ENCODE assay signal across 8 mouse cellular contexts in genomic region chr13:41220304-41220834, GRCm38 (mm10). TPM values are rescaled to one million over a fixed set of nuclear protein-coding genes. Genes with fewer than 3 reads are reported as not detected.
A peak's percentile ranks its signal among the peaks of the same experiment; 100 is the strongest.
DNase-seq lines count a peak whose midpoint lies in the region; ATAC-seq and TF ChIP-seq lines count a peak whose summit lies in the region.

TSS of gene Elovl2 (minus strand) at chr13:41220405.

- DNase-seq in natural killer cell, adult 2 months (ENCODE audit: low spot score in 2 of 2), result peak; percentile 26 to 54

- no peak for TF ChIP-seq CTCF in embryonic fibroblast, embryonic 13.5 days (IDR thresholded peaks at IDR 0.05; ENCODE audit: borderline replicate concordance, insufficient read depth, low read length)

- H3K4me1 ChIP-seq in erythroblast, embryonic 14.5 days (ENCODE audit: control insufficient read depth), result peaks cover 7% of the 10 kb centered on the region
- H3K4me1 ChIP-seq in embryonic fibroblast, embryonic 13.5 days (ENCODE audit: control insufficient read depth, insufficient read depth, low read length), result no peaks in the 10 kb centered on the region
- H3K4me1 ChIP-seq in heart, embryonic 12.5 days (replicated peaks), result no peaks in the 10 kb centered on the region
- H3K4me1 ChIP-seq in kidney, embryonic 15.5 days, result peaks cover 5% of the 10 kb centered on the region
- H3K4me1 ChIP-seq in liver, embryonic 12.5 days, result peaks cover 7% of the 10 kb centered on the region; the same call in 1 of the 2 replicates
- no peaks in the 10 kb centered on the region for H3K4me1 ChIP-seq in stomach, embryonic 14.5 days (ENCODE audit: control insufficient read depth, insufficient read depth, low read length)

- H3K4me3 ChIP-seq in erythroblast, embryonic 14.5 days (replicated peaks), result peak within 1 kb of the TSS; percentile 62
- H3K4me3 ChIP-seq in embryonic fibroblast, embryonic 13.5 days (ENCODE audit: insufficient read depth, low read length), result peak within 1 kb of the TSS; percentile 28; the same call in 1 of the 2 replicates
- H3K4me3 ChIP-seq in heart, embryonic 12.5 days, result peak within 1 kb of the TSS; percentile 61
- peak within 1 kb of the TSS; percentile 68 for H3K4me3 ChIP-seq in kidney, embryonic 15.5 days (replicated peaks)
- H3K4me3 ChIP-seq in liver, embryonic 12.5 days, result peak within 1 kb of the TSS; percentile 62
- H3K4me3 ChIP-seq in stomach, embryonic 14.5 days (ENCODE audit: low read depth, low read length), result peak within 1 kb of the TSS; percentile 57

- H3K27me3 ChIP-seq in erythroblast, embryonic 14.5 days (ENCODE audit: control insufficient read depth), result peaks cover 22% of the 10 kb centered on the region
- no peaks in the 10 kb centered on the region for H3K27me3 ChIP-seq in heart, embryonic 12.5 days (replicated peaks)
- no peaks in the 10 kb centered on the region for H3K27me3 ChIP-seq in kidney, embryonic 15.5 days
- H3K27me3 ChIP-seq in liver, embryonic 12.5 days (replicated peaks), result peaks cover 22% of the 10 kb centered on the region
- no peaks in the 10 kb centered on the region for H3K27me3 ChIP-seq in stomach, embryonic 14.5 days (ENCODE audit: control insufficient read depth, insufficient read depth, low read length)

- TF ChIP-seq POLR2A in embryonic fibroblast, embryonic 13.5 days (IDR thresholded peaks at IDR 0.05; ENCODE audit: low read depth, low read length), result no peak

- no peak within 1 kb of the TSS for H3K27ac ChIP-seq in embryonic fibroblast, embryonic 13.5 days (ENCODE audit: insufficient read depth, low read length)
- no peak within 1 kb of the TSS for H3K27ac ChIP-seq in heart, embryonic 12.5 days (ENCODE audit: poor library complexity, severe bottlenecking)
- H3K27ac ChIP-seq in kidney, embryonic 15.5 days, result peak within 1 kb of the TSS; percentile 51
- H3K27ac ChIP-seq in liver, embryonic 12.5 days, result no peak within 1 kb of the TSS
- H3K27ac ChIP-seq in stomach, embryonic 14.5 days (ENCODE audit: low read length), result no peak within 1 kb of the TSS

- 1% methylated on average over 76 of the region's 77 CpGs for WGBS in heart, embryonic 12.5 days
- 2% methylated on average over 67 of the region's 77 CpGs for WGBS in kidney, embryonic 15.5 days
- 2% methylated on average over 21 of the region's 77 CpGs for WGBS in liver, embryonic 12.5 days (ENCODE audit: insufficient replicate concordance)
- WGBS in stomach, embryonic 14.5 days, result 4% methylated on average over 23 of the region's 77 CpGs

- H3K4me2 ChIP-seq in heart, embryonic 12.5 days, result peak within 1 kb of the TSS; percentile 75
- peak within 1 kb of the TSS; percentile 79 for H3K4me2 ChIP-seq in kidney, embryonic 15.5 days
- peak within 1 kb of the TSS; percentile 69 for H3K4me2 ChIP-seq in liver, embryonic 12.5 days
- H3K4me2 ChIP-seq in stomach, embryonic 14.5 days (replicated peaks; ENCODE audit: low read depth, low read length), result peak within 1 kb of the TSS; percentile 57

- no peak for ATAC-seq in erythroblast, adult 5-6 weeks (replicated peaks; ENCODE audit: low FRiP score, poor library complexity, severe bottlenecking)
- peak; percentile 91 for ATAC-seq in heart, embryonic 12.5 days (ENCODE audit: insufficient number of reproducible peaks, low FRiP score)
- peak; percentile 94 for ATAC-seq in kidney, embryonic 15.5 days (replicated peaks; ENCODE audit: low FRiP score)
- ATAC-seq in liver, embryonic 12.5 days, result peak; percentile 84
- peak; percentile 91 for ATAC-seq in stomach, embryonic 14.5 days (ENCODE audit: insufficient number of reproducible peaks, insufficient read depth, low FRiP score, low read depth)

- H3K9ac ChIP-seq in heart, embryonic 12.5 days, result peak within 1 kb of the TSS; percentile 59
- peak within 1 kb of the TSS; percentile 50 for H3K9ac ChIP-seq in kidney, embryonic 15.5 days
- H3K9ac ChIP-seq in liver, embryonic 12.5 days, result peak within 1 kb of the TSS; percentile 45
- H3K9ac ChIP-seq in stomach, embryonic 14.5 days (replicated peaks; ENCODE audit: low read depth, low read length), result peak within 1 kb of the TSS; percentile 46

- H3K9me3 ChIP-seq in erythroblast, embryonic 14.5 days (ENCODE audit: control insufficient read depth, low read length), result peaks cover 8% of the 10 kb centered on the region
- H3K9me3 ChIP-seq in heart, embryonic 12.5 days (replicated peaks), result peaks cover 20% of the 10 kb centered on the region
- H3K9me3 ChIP-seq in kidney, embryonic 15.5 days (replicated peaks), result peaks cover 8% of the 10 kb centered on the region; the same call in 1 of the 2 replicates
- H3K9me3 ChIP-seq in liver, embryonic 12.5 days (replicated peaks), result no peaks in the 10 kb centered on the region; the same call in 1 of the 2 replicates
- H3K9me3 ChIP-seq in stomach, embryonic 14.5 days (ENCODE audit: control insufficient read depth, low read depth, low read length), result peaks cover 4% of the 10 kb centered on the region; the same call in 1 of the 2 replicates

- H3K36me3 ChIP-seq in erythroblast, embryonic 14.5 days (ENCODE audit: control insufficient read depth), result no peaks in the 10 kb centered on the region
- no peaks in the 10 kb centered on the region for H3K36me3 ChIP-seq in heart, embryonic 12.5 days
- no peaks in the 10 kb centered on the region for H3K36me3 ChIP-seq in kidney, embryonic 15.5 days
- no peaks in the 10 kb centered on the region for H3K36me3 ChIP-seq in liver, embryonic 12.5 days
- H3K36me3 ChIP-seq in stomach, embryonic 14.5 days (ENCODE audit: control insufficient read depth, insufficient read depth, low read length), result no peaks in the 10 kb centered on the region

RNA-seq across cellular contexts. Expression of gene Elovl2, which starts in this region (rescaled TPM):
- polyA plus RNA-seq in erythroblast, embryonic 14.5 days (2012), result 0.01 TPM in 1 of 2 replicates, not detected in the other
- total RNA-seq in erythroblast, adult 5-6 weeks (2015; ENCODE audit: low replicate concordance), result not detected in 2 replicates
- not detected in 2 replicates for total RNA-seq in erythroblast, adult 5-6 weeks (2017; ENCODE audit: low replicate concordance)
- 0.14 TPM in 1 of 2 replicates, not detected in the other for polyA plus RNA-seq in embryonic fibroblast, embryonic 13.5 days (2011; ENCODE audit: insufficient read length, low read depth, missing spikeins)
- 1.9 and 2.1 TPM in 2 replicates for polyA plus RNA-seq in heart, embryonic 12.5 days (2016; fragmentation: Nextera tagmentation; extraction: Ambion mirVana)
- 16.8 and 19.2 TPM in 2 replicates for polyA plus RNA-seq in kidney, embryonic 15.5 days (2015; fragmentation: Nextera tagmentation; extraction: Ambion mirVana)
- polyA plus RNA-seq in liver, embryonic 12.5 days (2016; fragmentation: Nextera tagmentation; extraction: Ambion mirVana), result 27.3 and 27.7 TPM in 2 replicates
- 6.9 TPM in 2 replicates for polyA plus RNA-seq in stomach, embryonic 14.5 days (2014; fragmentation: Nextera tagmentation; extraction: Ambion mirVana)
